Mouse (Mus musculus): Measurements from ENCODE around the gene Fasn.
"Not testable (repeated sequence)": the region's sequence is repeated elsewhere in the genome, so short reads cannot be mapped to it uniquely, and the experiment has no call there.

GRCm38 (mm10) chr11:120832962-120833361 is 8.6 kb upstream of the Fasn start:
- not testable (repeated sequence) for TF ChIP-seq CTCF (IDR thresholded peaks at IDR 0.05; ENCODE audit: control insufficient read depth, insufficient read depth, insufficient read length); MYOD1 (IDR thresholded peaks at IDR 0.05; ENCODE audit: control insufficient read depth, insufficient read length, low read depth)

Measured in C2C12 (cell line).